Mouse (Mus musculus): ENCODE measurements around the gene Piezo1.

Gene Piezo1

GRCm38 (mm10) chr8:122497016-122497734 is 54.0 kb downstream of the Piezo1 start:
- DNase-seq (ENCODE audit: low read depth, low spot score) = no peak

DNA sequence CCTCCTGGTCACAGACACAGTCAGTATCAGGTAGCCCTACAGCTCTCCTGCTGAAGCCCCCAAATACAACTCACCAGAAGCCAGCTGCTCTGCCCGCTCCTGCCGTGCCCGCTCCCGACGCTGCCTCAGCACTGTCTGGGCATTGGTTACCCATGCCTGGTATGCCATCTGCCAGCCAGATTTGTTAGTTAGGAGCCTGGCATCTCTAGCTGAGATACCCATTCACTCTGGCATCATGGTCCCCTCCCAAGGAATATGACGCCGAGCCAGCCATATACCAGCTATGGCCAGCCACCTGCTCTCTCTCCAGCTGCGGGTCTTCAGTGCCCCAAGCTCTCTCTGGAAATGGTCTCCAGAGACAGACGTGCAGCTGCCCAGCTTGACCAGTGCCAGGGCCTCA is 62.7 kb downstream of the Piezo1 start:
- no peak for DNase-seq (ENCODE audit: low read depth, low spot score)

DNA sequence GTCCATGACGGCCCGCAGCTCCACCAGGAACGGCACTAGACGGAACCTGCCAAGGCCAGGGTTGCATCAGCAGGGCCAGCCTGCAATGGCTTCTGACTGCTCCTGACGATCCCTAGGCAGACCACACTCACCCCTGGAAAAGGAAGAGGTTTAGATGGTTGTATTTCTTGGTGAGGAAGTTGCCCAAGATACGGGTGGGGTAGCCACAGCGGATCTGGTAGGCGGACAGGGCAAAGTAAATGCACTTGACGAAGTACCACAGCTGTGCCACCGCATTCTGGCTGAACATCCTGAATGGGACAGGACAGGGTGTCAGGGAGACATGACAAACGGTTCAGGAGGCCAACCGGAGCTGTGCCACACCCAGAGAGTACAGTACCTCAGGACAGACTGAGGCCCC is 66.3 kb downstream of the Piezo1 start:
- no peak for DNase-seq (ENCODE audit: low read depth, low spot score)

DNA sequence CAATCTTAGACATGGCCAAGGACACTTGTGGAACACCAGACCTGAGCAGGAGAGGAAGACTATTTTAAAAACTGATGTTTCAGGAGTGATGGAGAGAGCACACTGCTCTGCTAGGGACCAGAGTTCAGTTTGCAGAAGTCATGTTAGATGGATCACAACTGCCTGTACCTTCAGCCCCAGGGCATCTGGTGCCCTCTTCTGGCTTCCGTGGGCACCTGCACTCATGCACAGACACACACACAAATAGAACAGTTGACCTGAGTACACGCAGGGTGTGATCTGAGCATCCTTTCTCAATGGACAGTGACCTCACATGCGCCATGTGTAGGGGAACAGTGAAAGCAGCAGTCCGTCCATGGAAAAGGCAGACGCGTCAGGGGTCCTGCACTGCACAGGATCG is 67.3 kb downstream of the Piezo1 start:
- DNase-seq (ENCODE audit: low read depth, low spot score) = no peak

DNA sequence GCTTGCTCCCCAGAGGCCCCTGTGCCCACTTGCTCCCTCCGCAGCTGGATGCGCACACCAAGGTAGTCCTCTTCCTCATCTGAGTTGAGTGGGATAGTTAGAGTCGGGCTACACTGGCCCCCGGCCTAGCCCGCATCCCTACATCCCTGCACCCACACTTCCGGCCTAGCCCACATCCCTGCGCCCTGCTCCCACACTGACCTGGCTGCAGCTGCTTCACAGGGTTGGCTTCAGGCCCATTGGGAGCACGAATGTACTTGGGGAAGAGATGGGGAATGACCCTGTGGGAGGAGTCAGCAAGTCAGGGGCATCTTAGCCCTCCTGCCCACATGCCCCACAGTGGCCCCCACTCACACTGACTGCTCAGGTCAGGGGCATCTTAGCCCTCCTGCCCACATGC is 68.7 kb downstream of the Piezo1 start:
- no peak for DNase-seq (ENCODE audit: low read depth, low spot score)

DNA sequence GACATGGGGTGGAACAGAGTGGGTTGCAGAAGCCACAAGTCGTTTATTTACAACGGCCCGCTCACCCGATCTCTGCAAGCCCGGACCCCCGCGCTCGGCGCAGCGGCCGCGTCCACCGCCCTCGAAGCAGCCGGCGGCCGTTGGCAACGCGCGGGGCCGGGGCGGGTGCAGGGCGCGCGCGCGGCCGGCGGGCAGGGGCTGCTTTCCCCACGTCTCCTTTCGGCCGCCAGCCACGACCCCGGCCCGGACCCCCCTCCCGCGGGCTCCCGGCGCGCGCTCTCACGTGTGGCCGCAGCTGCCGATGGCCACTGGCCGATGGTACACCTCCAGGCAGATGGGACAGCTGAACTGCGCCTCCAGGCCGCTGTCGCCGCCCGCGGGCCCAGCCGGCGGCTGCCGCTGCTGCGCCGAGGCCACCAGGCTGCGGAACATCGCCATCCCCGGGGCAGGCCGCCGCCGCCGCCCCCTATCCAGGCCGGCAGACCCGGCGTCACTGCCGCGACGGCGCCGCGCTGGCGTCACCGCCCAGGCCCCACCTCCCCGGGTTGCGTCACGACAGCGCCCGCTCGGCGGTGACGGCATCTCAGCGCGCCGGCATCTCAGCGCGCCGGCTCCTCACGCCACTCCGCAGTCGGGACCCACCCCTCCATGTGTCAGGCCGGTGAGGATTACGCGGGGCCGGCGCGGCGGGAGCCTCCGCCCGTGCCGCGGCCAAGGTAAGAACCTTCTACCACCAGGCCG is 75.4 kb downstream of the Piezo1 start, which contains the start of the genes Rnf166 and Ctu2:
Gene Rnf166, minus strand, starts transcription at position 485 of the 741 bp plus-strand sequence.
Gene Ctu2, plus strand, starts transcription at position 564 of the 741 bp plus-strand sequence.
- peak; percentile 96 for DNase-seq (ENCODE audit: low read depth, low spot score)

- no peak for DNase-seq (ENCODE audit: low read depth, low spot score)
These were observed 76.1 kb downstream of the Piezo1 start for GRCm38 (mm10) chr8:122474951-122475560.

DNA sequence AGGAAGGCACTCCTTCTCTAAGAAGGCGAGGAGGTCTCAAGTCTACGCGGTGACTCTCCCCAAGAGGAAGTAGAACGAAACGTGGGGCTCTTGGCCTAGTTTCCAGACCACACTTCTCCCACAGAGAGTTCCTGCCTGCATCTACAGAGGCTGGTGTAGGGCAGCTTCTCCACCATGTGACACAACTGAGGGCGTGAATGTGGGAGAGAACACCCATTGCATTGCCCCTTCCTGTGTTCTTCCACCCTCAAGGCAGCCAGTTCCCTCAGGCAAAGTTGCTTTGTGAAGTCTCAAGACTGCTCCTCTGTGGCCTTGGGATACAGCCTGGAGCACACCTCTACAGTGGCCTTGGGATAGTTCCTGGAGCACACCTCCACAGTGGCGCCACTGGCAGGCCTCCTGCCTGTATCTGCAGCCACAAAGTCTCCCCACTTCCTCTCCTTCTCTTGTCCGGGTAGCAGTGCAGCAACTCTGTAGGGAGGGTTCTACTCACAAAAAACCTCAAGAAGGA is 77.2 kb downstream of the Piezo1 start:
- DNase-seq (ENCODE audit: low read depth, low spot score) = no peak

DNA sequence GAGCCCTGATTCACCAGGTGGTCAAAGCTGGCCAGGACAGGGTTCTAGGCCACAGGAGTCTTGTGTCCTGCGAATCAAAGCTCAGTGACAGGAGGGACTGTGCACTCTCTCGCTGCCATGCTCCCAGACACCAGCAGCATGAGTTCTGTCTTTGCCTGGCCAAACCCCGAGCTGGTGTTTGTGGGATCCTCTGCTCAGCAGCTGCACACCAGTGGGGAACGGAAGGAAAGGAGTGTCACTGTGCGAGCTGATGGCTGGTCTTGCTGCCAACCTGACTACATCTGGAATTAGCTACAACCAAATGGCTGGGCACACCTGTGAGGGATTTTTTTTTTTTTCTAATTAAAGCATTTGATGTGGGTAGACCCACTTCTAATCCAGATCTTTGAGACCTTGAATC is 80.4 kb downstream of the Piezo1 start:
- DNase-seq (ENCODE audit: low read depth, low spot score) = no peak

DNA sequence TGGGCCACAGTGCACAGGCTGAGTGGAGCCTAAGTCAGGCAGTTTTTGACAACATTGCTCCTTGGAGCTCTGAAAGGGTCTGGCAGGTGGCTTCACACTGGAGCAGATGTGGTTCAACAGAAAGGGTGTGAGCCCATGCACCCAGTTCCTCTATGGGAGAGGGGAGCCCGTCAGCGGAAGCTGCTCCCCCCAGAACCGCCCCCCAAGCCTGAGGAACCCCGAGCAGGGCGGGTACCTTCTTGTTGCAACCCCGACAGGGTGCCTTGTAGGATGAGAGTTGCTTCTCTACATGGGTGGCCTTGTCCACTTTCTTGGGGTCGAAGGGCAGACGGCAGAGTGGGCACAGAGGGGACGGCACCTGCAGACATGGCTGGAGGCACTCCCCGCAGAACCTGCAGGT is 81.2 kb downstream of the Piezo1 start:
- no peak for DNase-seq (ENCODE audit: low read depth, low spot score)

DNA sequence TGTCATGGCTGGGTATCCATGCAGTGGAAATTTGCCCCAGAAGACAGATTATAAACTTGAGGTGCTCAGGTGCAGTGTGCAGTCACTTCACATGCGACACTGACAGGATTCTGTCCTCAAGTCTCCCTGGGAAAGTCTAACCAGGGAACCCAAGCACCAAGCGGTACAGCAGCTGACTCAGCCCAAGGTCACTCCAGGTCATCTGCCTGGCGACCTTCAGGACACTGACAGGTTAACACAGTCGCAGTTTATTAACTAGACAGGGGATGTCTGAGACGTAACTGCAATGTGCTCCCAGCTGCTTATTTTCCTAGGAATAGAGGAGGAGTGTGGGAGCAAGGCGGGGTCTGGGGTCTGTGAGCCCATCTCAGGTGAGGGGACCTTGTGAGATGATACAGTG is 81.7 kb downstream of the Piezo1 start:
- no peak for DNase-seq (ENCODE audit: low read depth, low spot score)

GRCm38 (mm10) chr8:122467816-122468215 is 83.3 kb downstream of the Piezo1 start:
- no peak for DNase-seq (ENCODE audit: low read depth, low spot score)

DNA sequence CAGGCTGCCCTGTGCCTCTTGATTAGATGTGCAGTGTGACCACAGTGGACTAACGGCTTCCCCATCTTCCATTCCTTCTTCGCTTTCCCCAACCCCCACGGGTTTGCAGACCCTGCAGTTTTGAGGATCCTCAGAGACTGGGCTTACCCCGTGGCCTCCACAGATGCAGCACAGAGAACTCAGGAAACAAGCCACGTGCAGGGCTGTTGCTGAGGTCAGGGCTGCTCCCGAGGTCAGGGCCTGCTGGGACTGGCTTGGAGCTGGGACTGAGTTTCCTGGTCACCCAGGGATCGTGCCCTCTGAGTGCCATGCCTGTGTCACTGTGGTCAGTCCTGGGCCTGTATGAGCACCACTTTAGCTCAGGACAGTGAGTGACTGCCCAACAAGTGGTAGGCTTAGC is 86.1 kb downstream of the Piezo1 start:
- no peak for DNase-seq (ENCODE audit: low read depth, low spot score)

- no peak for DNase-seq (ENCODE audit: low read depth, low spot score)
These were observed 87.2 kb downstream of the Piezo1 start for GRCm38 (mm10) chr8:122463651-122464640.

- no peak for DNase-seq (ENCODE audit: low read depth, low spot score)
These were observed 88.6 kb downstream of the Piezo1 start for GRCm38 (mm10) chr8:122462510-122462909.

GRCm38 (mm10) chr8:122461473-122462148 is 89.5 kb downstream of the Piezo1 start:
- no peak for DNase-seq (ENCODE audit: low read depth, low spot score)

- DNase-seq (ENCODE audit: low read depth, low spot score) = peak; percentile 54
These were observed 90.3 kb downstream of the Piezo1 start, which contains the start of gene Snai3 for GRCm38 (mm10) chr8:122460524-122461472. TSS of gene Snai3 (minus strand) at chr8:122460733.

GRCm38 (mm10) chr8:122459990-122460389 is 91.1 kb downstream of the Piezo1 start:
- no peak for DNase-seq (ENCODE audit: low read depth, low spot score)

DNA sequence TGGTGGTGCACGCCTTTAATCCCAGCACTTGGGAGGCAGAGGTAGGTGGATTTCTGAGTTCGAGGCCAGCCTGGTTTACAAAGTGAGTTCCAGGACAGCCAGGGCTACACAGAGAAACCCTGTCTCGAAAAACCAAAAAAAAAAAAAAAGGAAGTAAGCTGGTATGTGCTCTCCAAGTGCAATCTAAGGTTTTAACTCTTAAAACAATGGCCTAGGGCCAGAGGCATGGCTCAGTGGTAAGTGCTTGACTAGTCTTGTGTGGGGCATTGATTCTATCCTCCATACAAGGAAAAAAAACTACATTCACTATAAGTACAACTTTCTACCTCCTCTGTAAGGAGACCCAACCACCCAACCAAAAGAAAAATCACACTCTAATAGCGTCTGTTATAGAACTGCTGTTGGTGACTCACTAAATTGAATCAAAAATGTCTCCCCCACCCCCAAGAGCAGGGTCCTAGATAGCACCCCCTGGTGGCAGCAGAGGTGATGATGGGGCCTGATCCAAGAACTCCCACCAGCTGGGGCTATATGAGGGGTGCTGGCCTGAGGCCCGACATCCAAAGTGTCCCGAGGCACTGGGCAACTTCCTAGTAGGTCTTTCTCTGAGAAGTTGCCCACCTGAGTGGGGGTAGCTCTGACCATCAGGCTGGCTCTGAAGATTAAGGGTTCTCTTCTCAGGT is 91.8 kb downstream of the Piezo1 start:
- no peak for DNase-seq (ENCODE audit: low read depth, low spot score)

Data from mesoderm, embryonic 11.5 days (tissue).